ENCODE assay signal across 8 mouse cellular contexts in the genomic region with DNA sequence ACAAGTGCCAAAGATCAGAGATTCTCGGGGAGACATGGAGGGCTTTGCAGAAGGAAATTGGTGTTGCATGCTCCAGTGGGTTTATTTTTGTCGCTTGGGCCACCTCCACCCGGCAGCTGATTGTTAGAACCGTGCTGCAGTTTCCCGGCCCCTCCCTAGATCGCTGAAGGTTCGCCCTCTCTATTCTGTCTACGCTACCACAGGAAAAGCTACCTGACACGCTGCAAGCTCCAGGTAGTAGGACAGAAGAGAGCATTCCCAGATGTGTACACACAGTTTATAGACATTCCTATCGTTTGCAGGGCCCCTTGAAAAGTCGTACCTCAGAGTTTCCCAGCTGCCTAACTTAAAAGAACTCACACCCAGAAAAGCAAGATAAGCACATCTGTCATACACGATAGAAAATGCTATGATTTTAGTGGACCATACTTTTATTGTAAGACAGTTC. TPM values are rescaled to one million over a fixed set of nuclear protein-coding genes. Genes with fewer than 3 reads are reported as not detected.
DNase-seq lines count a peak whose midpoint lies in the region; ATAC-seq lines count a peak whose summit lies in the region.

No protein-coding gene starts in this region.

- H3K4me2 ChIP-seq in intestine, embryonic 15.5 days (replicated peaks) = peak overlapping the region; percentile 68
- peak overlapping the region; percentile 80 for H3K4me2 ChIP-seq in midbrain, embryonic 12.5 days (replicated peaks)

- H3K4me1 ChIP-seq in intestine, embryonic 15.5 days (replicated peaks) = peaks cover 12% of the 10 kb centered on the region; the same call in 1 of the 2 replicates
- peaks cover 36% of the 10 kb centered on the region for H3K4me1 ChIP-seq in midbrain, embryonic 12.5 days

- H3K27me3 ChIP-seq in intestine, embryonic 15.5 days (replicated peaks) = no peaks in the 10 kb centered on the region
- no peaks in the 10 kb centered on the region for H3K27me3 ChIP-seq in midbrain, embryonic 12.5 days

- DNase-seq in lung, adult 18-20 months = peak; percentile 33 to 57
- no peak for DNase-seq in lung, postnatal 4 days
- peak; percentile 72 for DNase-seq in c-Kit-positive CD71-positive TER-119-positive erythroid progenitor cells, embryonic 14.5 days (ENCODE audit: low spot score)
- no peak for DNase-seq in frontal cortex, postnatal 14 days (ENCODE audit: low spot score in 2 of 2)
- no peak for DNase-seq in natural killer cell, adult 2 months (ENCODE audit: low spot score in 2 of 2)
- no peak for DNase-seq in adrenal gland, adult 18-20 months (ENCODE audit: low spot score in 2 of 2)

- WGBS in intestine, embryonic 15.5 days = 2% methylated on average over 12 of the region's 12 CpGs
- under 1% methylated on average over 12 of the region's 12 CpGs for WGBS in midbrain, embryonic 12.5 days

- H3K27ac ChIP-seq in intestine, embryonic 15.5 days = peak overlapping the region; percentile 97
- H3K27ac ChIP-seq in midbrain, embryonic 12.5 days (replicated peaks) = peak overlapping the region; percentile 94

- peak; percentile 49 for ATAC-seq in intestine, embryonic 15.5 days
- ATAC-seq in midbrain, embryonic 12.5 days (ENCODE audit: low FRiP score, low read depth) = peak; percentile 4; the same call in 1 of the 2 replicates

- H3K4me3 ChIP-seq in intestine, embryonic 15.5 days (replicated peaks) = peak overlapping the region; percentile 79
- peak overlapping the region; percentile 89 for H3K4me3 ChIP-seq in midbrain, embryonic 12.5 days

- no peaks in the 10 kb centered on the region for H3K9me3 ChIP-seq in intestine, embryonic 15.5 days
- H3K9me3 ChIP-seq in midbrain, embryonic 12.5 days = no peaks in the 10 kb centered on the region

- peak overlapping the region; percentile 90 for H3K9ac ChIP-seq in intestine, embryonic 15.5 days
- H3K9ac ChIP-seq in midbrain, embryonic 12.5 days (replicated peaks) = peak overlapping the region; percentile 96

- H3K36me3 ChIP-seq in intestine, embryonic 15.5 days = no peaks in the 10 kb centered on the region
- peaks cover 13% of the 10 kb centered on the region for H3K36me3 ChIP-seq in midbrain, embryonic 12.5 days

RNA-seq across cellular contexts. Expression of a gene that starts 1.1 kb away (rescaled TPM):
- polyA plus RNA-seq in intestine, embryonic 15.5 days (2015; fragmentation: Nextera tagmentation; extraction: Ambion mirVana) = 186 and 196 TPM in 2 replicates
- polyA plus RNA-seq in midbrain, embryonic 12.5 days (2016; fragmentation: Nextera tagmentation; extraction: Ambion mirVana) = 220 and 225 TPM in 2 replicates
- total RNA-seq in adrenal gland, adult 18-20 months (2021) = 10 to 100 TPM; 88.8 to 93.1 TPM

RNA-seq across cellular contexts. Expression of a gene that starts 1.6 kb away (rescaled TPM):
- polyA plus RNA-seq in intestine, embryonic 15.5 days (2015; fragmentation: Nextera tagmentation; extraction: Ambion mirVana) = 35.9 and 36.8 TPM in 2 replicates
- 40.9 and 44.5 TPM in 2 replicates for polyA plus RNA-seq in midbrain, embryonic 12.5 days (2016; fragmentation: Nextera tagmentation; extraction: Ambion mirVana)
- total RNA-seq in adrenal gland, adult 18-20 months (2021) = 10 to 100 TPM; 44.5 to 59.5 TPM

RNA-seq across cellular contexts. Expression of a gene that starts 47.0 kb away (rescaled TPM):
- polyA plus RNA-seq in intestine, embryonic 15.5 days (2015; fragmentation: Nextera tagmentation; extraction: Ambion mirVana) = 129 and 133 TPM in 2 replicates
- polyA plus RNA-seq in midbrain, embryonic 12.5 days (2016; fragmentation: Nextera tagmentation; extraction: Ambion mirVana) = 14.6 and 15.2 TPM in 2 replicates
- total RNA-seq in adrenal gland, adult 18-20 months (2021) = 10 to 100 TPM in 1 of 2 experiments, 1 to 10 TPM in 1; 9.0 to 15.0 TPM

Comparison
In these comparisons a context has a peak if more than half of its experiments do, and no peak if none do; other contexts are left out.
1. DNase-seq: peak in lung, adult 18-20 months (2 of 2) and c-Kit-positive CD71-positive TER-119-positive erythroid progenitor cells, embryonic 14.5 days (single experiment); none in lung, postnatal 4 days (0 of 2), frontal cortex, postnatal 14 days (0 of 2), natural killer cell, adult 2 months (0 of 2) and adrenal gland, adult 18-20 months (0 of 2).